Mouse (Mus musculus) heart, adult 2 months (tissue): ENCODE data around the gene Nmrk1.

Experiments
- CTCF ChIP-seq: fragments of 200-600 bp; IDR thresholded peaks from 2 replicates; pipeline ENCODE4 v1.8.1; 2022; ENCODE audit warnings: antibody characterized with exemption, mild to moderate bottlenecking, moderate library complexity
- POLR2A ChIP-seq: fragments of 200-500 bp; IDR thresholded peaks from 2 replicates; pipeline ENCODE4 v1.6.1; 2011; ENCODE audit warnings: mild to moderate bottlenecking, low read depth, low read length, control low read depth; ENCODE audit not compliant: insufficient read depth

- no peak for TF ChIP-seq POLR2A
- no peak for TF ChIP-seq CTCF
These were observed 18.7 kb downstream of the Nmrk1 start for GRCm38 (mm10) chr19:18650473-18650872.
